Mouse (Mus musculus) WW6 (cell line): Measurements from ENCODE around the gene Trnt1.

Experiments used
- DNase-seq: peaks from one replicate; pipeline ENCODE4 v3.0.0-alpha.2; 2013; ENCODE audit warnings: low read depth, low spot score

Trnt1 gene

DNA sequence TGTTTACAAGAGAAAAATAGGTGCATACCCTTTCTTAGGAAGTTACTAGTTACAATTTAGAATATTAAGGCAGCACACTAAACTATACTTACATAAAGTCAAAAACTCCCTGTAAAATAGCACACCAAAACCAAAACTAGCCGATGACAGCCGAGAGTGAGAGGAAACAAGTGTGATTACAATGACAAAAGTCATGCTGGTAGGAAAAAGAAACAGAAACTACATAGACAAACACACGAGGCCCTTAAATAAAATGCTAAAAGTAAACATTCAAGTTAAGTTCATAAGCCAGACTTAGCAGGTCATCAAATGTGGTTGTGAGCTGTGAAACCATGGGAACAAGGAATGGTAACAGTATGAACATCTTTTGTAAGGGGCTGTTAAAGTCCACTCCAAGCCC, 18.2 kb downstream of the Trnt1 start:
- DNase-seq = no peak

DNA sequence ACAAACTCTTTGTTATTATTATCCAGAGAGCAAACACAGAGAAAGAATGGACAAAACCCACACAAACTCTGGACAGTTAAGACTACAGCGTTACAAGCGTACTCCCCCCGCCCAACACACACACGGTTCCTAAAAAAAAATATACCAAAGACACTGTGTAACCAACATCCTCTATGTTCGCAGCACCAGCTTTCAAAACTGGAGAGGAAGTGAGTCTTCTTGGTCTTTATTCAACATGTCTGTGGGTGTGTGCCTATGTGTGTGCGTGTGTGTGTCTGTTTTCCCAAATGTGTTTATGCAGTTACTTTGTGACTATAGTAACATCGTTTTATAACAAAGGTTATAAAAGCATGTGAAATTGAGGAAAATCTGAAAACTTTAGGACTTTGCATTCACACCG, 22.5 kb downstream of the Trnt1 start:
- DNase-seq = no peak

DNA sequence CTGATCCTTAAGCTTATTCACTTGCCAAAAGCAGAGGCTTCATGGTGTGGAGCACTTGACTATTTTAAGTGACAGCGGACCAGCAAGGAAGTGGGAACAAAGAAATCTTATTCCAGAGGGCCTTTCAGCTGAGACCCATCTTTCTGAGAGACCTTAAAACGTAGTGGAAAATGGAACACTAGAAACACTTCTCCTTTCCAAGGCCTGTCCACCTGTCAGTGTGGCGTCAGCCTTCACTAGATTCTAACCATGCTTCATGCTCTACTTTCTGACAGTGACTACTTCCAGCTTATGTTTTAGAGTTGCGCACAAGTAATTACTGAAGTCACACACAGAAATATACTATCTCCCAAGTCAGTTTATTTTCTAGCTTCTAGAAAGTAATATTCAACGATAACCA, 23.6 kb downstream of the Trnt1 start:
- DNase-seq = no peak

DNA sequence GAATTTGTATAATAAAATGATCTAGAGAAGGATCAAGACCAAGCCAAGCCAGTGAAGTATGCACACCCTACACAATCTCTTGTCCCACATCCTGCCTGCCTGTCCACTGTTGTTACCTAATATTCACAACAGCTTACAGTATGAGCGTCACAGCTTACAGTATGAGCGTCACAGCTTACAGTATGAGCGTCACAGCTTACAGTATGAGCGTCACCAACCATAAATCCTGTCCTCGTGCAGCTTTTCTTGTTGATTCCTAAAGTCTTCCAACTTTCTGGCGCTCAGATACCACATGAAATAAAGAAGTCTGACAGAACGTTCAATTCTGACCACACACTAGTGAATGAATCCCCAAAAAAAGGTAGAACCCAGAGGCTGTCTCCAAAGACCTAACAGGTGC, 24.2 kb downstream of the Trnt1 start:
- DNase-seq = no peak

DNA sequence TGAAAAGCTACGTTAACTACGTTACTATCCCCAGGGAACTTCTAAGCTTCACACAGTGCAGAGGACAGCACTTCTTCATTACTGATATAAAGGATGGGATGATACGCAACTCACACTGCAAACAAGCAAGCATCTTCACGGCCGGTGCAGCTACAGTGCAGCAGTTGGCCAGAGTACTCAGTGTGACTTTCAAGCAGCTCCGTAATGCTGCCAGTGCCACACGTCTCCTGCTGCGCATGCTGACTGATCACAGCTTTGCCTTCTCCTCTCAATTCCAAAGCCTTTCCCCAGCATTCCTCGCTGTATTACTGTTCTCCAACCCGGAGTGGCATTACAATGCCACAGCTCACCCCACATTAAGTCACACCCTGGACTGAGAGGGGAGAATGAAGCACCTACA, 24.7 kb downstream of the Trnt1 start:
- DNase-seq = no peak

DNA sequence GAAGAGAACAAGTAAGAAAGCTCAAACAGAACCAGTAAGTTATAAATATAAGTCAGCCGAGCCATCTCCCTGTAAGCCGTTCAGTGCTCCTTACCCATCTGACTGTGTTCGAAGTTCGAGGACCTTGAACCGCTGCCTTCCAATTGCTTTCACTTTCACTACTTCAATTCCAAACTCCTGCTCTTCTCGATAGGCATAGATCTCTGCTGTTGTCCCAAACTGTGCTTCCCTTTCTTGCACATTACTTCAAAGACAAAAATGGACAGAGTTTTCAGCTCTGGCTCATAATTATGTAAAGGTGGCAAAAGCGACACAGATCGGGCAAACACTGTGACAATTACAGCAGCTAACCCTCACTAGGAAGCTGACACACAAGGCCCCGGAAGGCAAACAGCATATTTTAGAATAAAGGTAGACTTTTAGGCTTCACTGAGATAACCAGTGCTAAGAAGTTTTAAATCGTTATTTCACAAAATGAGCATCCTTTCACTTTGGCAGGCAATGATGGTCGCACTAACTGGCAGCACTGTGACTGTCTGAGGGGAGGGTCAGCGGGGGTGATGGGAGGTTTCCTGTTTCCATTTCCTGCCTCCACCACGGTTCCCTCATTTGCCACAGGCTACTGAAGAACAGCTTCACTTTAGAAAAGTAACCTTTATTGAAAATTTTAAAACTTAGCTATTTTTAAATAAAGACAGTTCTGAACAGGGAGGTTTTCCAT, 25.3 kb downstream of the Trnt1 start:
- DNase-seq = no peak

DNA sequence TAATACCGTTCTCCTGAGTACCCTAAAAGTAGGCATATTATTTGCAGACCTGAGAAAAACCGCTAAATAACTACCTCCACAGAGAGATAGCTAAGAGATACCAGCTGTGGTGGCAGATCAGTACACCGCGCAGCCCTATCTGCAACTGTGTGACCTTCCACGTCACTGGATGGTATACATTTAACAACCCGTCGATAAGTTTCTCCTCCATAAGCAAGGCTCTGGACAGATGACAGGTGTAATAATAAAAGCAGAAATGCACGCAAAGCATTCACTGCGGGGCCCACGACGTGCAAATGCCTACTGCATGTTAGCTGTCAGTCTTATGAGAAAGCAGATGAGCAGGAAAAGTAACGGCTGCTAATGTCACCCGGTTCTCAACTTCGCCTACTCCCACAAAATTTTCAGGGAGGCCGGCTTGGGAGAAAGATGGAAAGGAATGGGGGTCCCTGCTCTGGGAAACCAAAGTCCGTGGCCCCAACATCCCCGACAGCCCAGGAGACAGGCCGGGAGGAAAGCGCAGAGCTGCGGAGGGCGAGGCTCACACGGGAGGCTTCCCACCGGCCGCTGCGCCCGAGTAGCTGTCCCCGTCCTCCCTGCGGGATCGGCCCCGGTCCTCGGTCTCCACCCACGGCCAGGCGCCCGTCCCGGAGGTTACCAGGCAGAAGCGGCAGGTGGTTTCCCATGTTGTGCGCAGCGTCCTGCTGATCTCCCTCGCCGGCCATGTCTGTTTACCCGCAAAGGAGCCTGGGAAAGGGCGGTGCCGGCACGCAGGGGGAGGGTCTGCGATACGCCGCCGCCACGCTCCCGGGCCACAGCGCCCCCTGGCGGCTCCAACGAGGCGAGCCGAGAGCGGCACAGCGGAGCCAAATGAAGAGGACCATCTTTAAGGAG, 30.7 kb downstream of the Trnt1 start, which contains the start of gene Crbn:
Gene Crbn (minus strand): TSS at position 745 of the 894 bp plus-strand sequence.
- peak; percentile 81 for DNase-seq

DNA sequence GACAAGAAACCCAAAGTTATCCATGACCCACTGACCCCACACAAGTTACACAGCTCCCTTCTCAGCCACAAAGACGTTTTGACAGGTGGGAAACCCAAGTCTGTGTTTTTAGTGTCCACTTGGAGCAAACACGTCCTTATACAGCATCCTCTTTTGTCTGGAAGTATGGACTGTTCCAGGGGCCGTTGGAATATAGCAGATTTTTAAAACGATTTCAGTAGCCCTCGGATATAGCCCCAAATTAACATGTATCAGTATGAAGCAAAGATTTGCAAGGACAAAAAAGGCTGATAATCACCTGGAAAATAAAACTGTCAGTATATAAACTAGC, 31.3 kb downstream of the Trnt1 start:
- DNase-seq = no peak

DNA sequence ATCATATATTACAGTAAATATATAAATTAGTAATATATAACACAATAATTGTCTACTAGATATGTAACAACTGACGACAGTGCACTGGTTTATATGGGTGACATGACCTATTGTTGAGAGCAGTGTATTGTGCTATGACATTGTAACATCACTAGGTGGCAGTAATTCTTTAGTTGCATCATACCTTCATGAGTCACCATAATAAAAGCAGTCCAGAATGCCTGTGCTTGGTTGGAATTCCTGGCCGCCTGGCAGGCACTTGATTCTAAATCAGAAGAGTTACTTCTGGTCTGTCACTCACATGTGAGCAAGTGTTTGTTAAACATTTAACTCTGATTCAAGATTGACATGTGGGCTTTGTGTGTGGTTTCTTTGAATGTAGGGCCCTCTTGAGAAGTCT, 36.0 kb downstream of the Trnt1 start:
- DNase-seq = peak; percentile 20

DNA sequence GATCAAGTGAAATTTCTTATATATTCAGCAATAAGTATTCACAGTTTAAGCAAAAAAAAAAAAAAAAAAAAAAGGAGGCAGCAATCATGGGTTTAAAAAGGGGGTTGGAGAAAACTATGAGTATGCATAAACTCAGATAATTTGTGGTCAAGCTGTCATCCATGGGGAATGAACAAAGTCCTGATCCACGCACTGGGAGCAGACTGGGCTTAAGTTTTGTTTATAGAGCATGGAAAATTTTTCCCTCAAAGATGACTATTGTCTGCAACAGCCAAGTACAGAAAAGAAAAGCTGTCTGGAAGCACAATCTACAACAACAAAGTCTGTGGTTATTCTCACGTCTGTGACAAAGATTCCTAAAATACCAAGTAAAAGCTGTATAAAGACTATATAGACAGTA, 40.2 kb downstream of the Trnt1 start:
- DNase-seq = no peak

DNA sequence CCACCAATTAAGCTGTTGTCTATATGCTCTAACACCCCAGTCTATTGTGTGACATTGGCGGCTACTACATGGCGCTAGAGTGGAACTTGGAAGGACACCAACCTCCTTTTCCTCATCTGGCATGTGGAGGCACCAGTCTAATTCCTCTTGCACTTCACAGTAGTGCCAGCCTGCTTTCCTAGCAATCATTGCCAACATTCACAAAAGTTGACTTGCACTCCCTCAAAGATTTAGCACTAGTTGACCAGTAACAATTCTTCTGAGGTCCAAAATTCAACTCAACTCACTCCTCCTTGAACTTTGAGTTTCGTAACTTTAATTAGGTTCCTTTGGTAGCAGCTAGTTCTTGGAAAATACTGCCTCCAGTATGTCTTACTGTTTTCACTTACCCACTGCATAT, 41.8 kb downstream of the Trnt1 start:
- no peak for DNase-seq

DNA sequence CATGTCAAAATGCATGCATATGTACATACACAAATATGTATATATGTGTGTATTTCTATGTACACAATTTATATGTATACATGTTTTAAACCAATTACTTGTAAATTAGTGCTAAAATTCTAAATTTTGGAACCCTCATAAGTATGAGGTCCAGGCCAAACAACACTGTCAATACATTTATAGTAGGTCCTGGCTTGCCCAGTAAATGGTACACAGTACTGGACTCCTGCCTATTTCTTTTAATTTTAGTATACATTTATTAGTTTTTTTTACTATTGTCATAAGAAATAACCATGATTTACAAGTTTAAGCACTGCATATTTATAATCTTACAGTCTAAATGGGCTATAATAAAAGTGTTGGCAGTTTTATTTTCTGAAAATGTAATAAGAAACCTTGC, 50.3 kb downstream of the Trnt1 start:
- no peak for DNase-seq

DNA sequence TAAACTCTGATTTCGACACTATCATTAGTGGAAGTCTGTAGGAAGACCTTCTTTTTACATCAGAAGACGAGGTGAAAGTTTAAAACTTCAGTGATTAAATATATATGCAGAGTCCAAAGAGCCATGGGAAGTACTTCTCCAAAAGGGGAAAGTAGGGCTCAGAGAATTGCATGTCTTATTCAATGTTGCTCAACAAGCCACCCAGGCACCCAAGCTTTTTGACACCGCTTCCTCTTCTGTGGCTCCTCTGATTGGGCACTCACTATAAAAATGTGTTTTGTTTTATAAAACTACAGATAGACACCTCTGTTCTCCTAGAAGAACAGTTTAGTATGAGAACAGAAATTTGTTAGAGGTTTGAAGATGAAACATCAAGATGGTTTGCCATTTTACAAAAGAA, 51.0 kb downstream of the Trnt1 start:
- DNase-seq = no peak

DNA sequence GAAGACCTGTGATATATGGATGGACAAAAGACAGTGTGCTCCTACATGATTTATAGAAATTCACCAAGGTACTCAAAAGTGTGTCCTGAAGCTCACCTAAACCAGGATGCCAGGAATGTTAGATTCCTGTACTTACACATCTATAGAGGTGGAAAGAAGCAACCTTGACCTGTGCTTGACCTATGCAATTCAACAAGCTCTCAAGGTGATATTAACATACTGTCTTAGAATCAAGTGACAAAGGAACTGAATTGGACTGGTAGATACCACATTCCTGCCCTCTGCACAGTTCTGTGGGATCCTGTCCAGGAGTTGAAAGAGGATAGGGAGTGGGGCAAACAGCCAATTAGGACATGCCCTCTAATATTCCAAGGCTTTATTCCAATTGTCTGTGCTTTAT, 51.6 kb downstream of the Trnt1 start:
- DNase-seq = no peak

DNA sequence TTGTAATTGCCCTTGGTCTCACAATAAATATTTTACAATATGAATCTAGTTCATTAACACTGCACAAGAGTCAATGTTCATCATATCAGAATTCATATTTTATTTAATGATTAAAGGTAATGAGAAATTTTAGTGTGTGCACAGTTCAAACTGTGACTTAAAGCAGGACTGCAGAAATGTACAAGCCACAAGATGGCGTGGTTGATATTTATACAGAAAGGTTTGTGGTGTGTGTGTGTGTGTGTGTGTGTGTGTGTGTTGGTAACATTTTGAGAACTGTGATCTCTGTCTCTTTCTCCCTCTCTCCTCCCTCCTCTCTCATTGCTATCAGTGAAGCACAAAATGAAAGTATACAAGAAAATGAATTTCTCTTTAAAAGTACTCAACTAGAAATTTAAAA, 53.4 kb downstream of the Trnt1 start:
- DNase-seq = no peak
